Mouse (Mus musculus): ENCODE results near the gene Rin2.

GRCm38 (mm10) chr2:145680141-145680540 is 5.1 kb downstream of the Rin2 start:
- no peak for TF ChIP-seq EP300 (IDR thresholded peaks at IDR 0.05)
- no peak for TF ChIP-seq CTCF (IDR thresholded peaks at IDR 0.05)

All from lung, postnatal 0 days (tissue).